Mouse (Mus musculus): ENCODE measurements at regions not wholly inside any gene's neighbourhood (a gene's known extent, or its start where the extent isn't known, plus 50 kb on each side); places are given as distances from the start of the nearest gene placed in this dataset.

- no peak for ATAC-seq
- Histone ChIP-seq H3K27me3 (replicated peaks) (no peaks in the 10 kb centered on the region), H3K4me1 (no peaks in the 10 kb centered on the region), H3K4me3 (no peak overlapping the region), H3K9ac (no peak overlapping the region), H3K4me2 (no peak overlapping the region), H3K9me3 (replicated peaks) (no peaks in the 10 kb centered on the region), H3K36me3 (no peaks in the 10 kb centered on the region), H3K27ac (no peak overlapping the region)
- WGBS (ENCODE audit: insufficient replicate concordance), result 65% methylated on average over 7 of the region's 7 CpGs
Observed at GRCm38 (mm10) chr13:25494492-25495034, 224.3 kb upstream of the Nrsn1 start.

- WGBS (ENCODE audit: insufficient replicate concordance), result 67% methylated on average over 4 of the region's 4 CpGs
- H3K27ac ChIP-seq, result no peak overlapping the region
Observed at GRCm38 (mm10) chr13:25490036-25490435, 219.7 kb upstream of the Nrsn1 start.

GRCm38 (mm10) chr13:25483309-25483708, 213.0 kb upstream of the Nrsn1 start:
- Histone ChIP-seq H3K9ac (no peak overlapping the region), H3K4me2 (no peak overlapping the region), H3K9me3 (replicated peaks) (no peaks in the 10 kb centered on the region), H3K4me1 (no peaks in the 10 kb centered on the region), H3K4me3 (no peak overlapping the region), H3K36me3 (no peaks in the 10 kb centered on the region), H3K27ac (no peak overlapping the region), H3K27me3 (replicated peaks) (no peaks in the 10 kb centered on the region)
- 65% methylated on average over 1 of the region's 1 CpGs for WGBS (ENCODE audit: insufficient replicate concordance)
- ATAC-seq, result no peak

More at GRCm38 (mm10) chr13:25490036-25490435, 219.7 kb upstream of the Nrsn1 start:
- Histone ChIP-seq H3K27me3 (replicated peaks) (no peaks in the 10 kb centered on the region), H3K4me2 (no peak overlapping the region), H3K4me1 (no peaks in the 10 kb centered on the region), H3K9me3 (replicated peaks) (no peaks in the 10 kb centered on the region), H3K36me3 (no peaks in the 10 kb centered on the region), H3K4me3 (no peak overlapping the region), H3K9ac (no peak overlapping the region)
- no peak for ATAC-seq

GRCm38 (mm10) chr13:25451917-25452316, 181.6 kb upstream of the Nrsn1 start:
- WGBS (ENCODE audit: insufficient replicate concordance), result 73% methylated on average over 9 of the region's 9 CpGs
- no peaks in the 10 kb centered on the region for H3K36me3 ChIP-seq
- no peak for ATAC-seq
- H3K27me3 ChIP-seq (replicated peaks), result no peaks in the 10 kb centered on the region
- no peaks in the 10 kb centered on the region for H3K4me1 ChIP-seq
- no peak overlapping the region for H3K4me3 ChIP-seq
- H3K4me2 ChIP-seq, result no peak overlapping the region
- no peaks in the 10 kb centered on the region for H3K9me3 ChIP-seq (replicated peaks)
- no peak overlapping the region for H3K27ac ChIP-seq
- no peak overlapping the region for H3K9ac ChIP-seq

- H3K4me3 ChIP-seq, result no peak overlapping the region
- no peak overlapping the region for H3K27ac ChIP-seq
- no peaks in the 10 kb centered on the region for H3K36me3 ChIP-seq
- H3K9me3 ChIP-seq (replicated peaks), result no peaks in the 10 kb centered on the region
- no peaks in the 10 kb centered on the region for H3K27me3 ChIP-seq (replicated peaks)
- H3K9ac ChIP-seq, result no peak overlapping the region
- ATAC-seq, result no peak
- WGBS (ENCODE audit: insufficient replicate concordance), result 52% methylated on average over 13 of the region's 13 CpGs
- no peaks in the 10 kb centered on the region for H3K4me1 ChIP-seq
- H3K4me2 ChIP-seq, result no peak overlapping the region
Observed at GRCm38 (mm10) chr13:25451357-25451861, 181.1 kb upstream of the Nrsn1 start.

- no peaks in the 10 kb centered on the region for H3K9me3 ChIP-seq (replicated peaks)
- 55% methylated on average over 6 of the region's 6 CpGs for WGBS (ENCODE audit: insufficient replicate concordance)
- H3K27me3 ChIP-seq (replicated peaks), result no peaks in the 10 kb centered on the region
- H3K4me3 ChIP-seq, result no peak overlapping the region
- no peak for ATAC-seq
- H3K9ac ChIP-seq, result no peak overlapping the region
- H3K4me1 ChIP-seq, result no peaks in the 10 kb centered on the region
- no peak overlapping the region for H3K27ac ChIP-seq
- H3K4me2 ChIP-seq, result no peak overlapping the region
- no peaks in the 10 kb centered on the region for H3K36me3 ChIP-seq
Observed at GRCm38 (mm10) chr13:25429701-25430418, 159.6 kb upstream of the Nrsn1 start.

GRCm38 (mm10) chr13:25403182-25403795, 133.0 kb upstream of the Nrsn1 start:
- H3K4me1 ChIP-seq, result no peaks in the 10 kb centered on the region
- H3K27me3 ChIP-seq (replicated peaks), result no peaks in the 10 kb centered on the region
- ATAC-seq, result no peak
- no peak overlapping the region for H3K4me2 ChIP-seq
- no peaks in the 10 kb centered on the region for H3K36me3 ChIP-seq
- no peaks in the 10 kb centered on the region for H3K9me3 ChIP-seq (replicated peaks)
- no peak overlapping the region for H3K27ac ChIP-seq
- no peak overlapping the region for H3K4me3 ChIP-seq
- WGBS (ENCODE audit: insufficient replicate concordance), result 46% methylated on average over 3 of the region's 3 CpGs
- no peak overlapping the region for H3K9ac ChIP-seq

- Histone ChIP-seq H3K9me3 (replicated peaks) (no peaks in the 10 kb centered on the region), H3K4me1 (no peaks in the 10 kb centered on the region)
- ATAC-seq, result no peak
Observed at GRCm38 (mm10) chr13:25402691-25403090, 132.4 kb upstream of the Nrsn1 start.

GRCm38 (mm10) chr13:25401936-25402504, 131.7 kb upstream of the Nrsn1 start:
- Histone ChIP-seq H3K4me3 (no peak overlapping the region), H3K4me1 (no peaks in the 10 kb centered on the region), H3K36me3 (no peaks in the 10 kb centered on the region), H3K4me2 (no peak overlapping the region), H3K9me3 (replicated peaks) (no peaks in the 10 kb centered on the region), H3K27ac (no peak overlapping the region), H3K9ac (no peak overlapping the region), H3K27me3 (replicated peaks) (no peaks in the 10 kb centered on the region)
- 59% methylated on average over 9 of the region's 9 CpGs for WGBS (ENCODE audit: insufficient replicate concordance)
- no peak for ATAC-seq

More at GRCm38 (mm10) chr13:25402691-25403090, 132.4 kb upstream of the Nrsn1 start:
- Histone ChIP-seq H3K27me3 (replicated peaks) (no peaks in the 10 kb centered on the region), H3K27ac (no peak overlapping the region), H3K9ac (no peak overlapping the region), H3K4me3 (no peak overlapping the region), H3K36me3 (no peaks in the 10 kb centered on the region), H3K4me2 (no peak overlapping the region)
- 40% methylated on average over 2 of the region's 2 CpGs for WGBS (ENCODE audit: insufficient replicate concordance)

- 64% methylated on average over 5 of the region's 5 CpGs for WGBS (ENCODE audit: insufficient replicate concordance)
- no peak overlapping the region for H3K27ac ChIP-seq
- ATAC-seq, result no peak
Observed at GRCm38 (mm10) chr13:25392770-25393290, 122.5 kb upstream of the Nrsn1 start.

GRCm38 (mm10) chr13:25362627-25362967, 92.3 kb upstream of the Nrsn1 start:
- H3K4me1 ChIP-seq, result no peaks in the 10 kb centered on the region
- H3K9ac ChIP-seq, result no peak overlapping the region
- no peak for ATAC-seq
- H3K4me2 ChIP-seq, result no peak overlapping the region
- no peaks in the 10 kb centered on the region for H3K36me3 ChIP-seq
- no peaks in the 10 kb centered on the region for H3K9me3 ChIP-seq (replicated peaks)
- WGBS (ENCODE audit: insufficient replicate concordance), result 42% methylated on average over 4 of the region's 4 CpGs
- no peak overlapping the region for H3K4me3 ChIP-seq
- no peak overlapping the region for H3K27ac ChIP-seq
- H3K27me3 ChIP-seq (replicated peaks), result no peaks in the 10 kb centered on the region

More at GRCm38 (mm10) chr13:25392770-25393290, 122.5 kb upstream of the Nrsn1 start:
- Histone ChIP-seq H3K36me3 (no peaks in the 10 kb centered on the region), H3K9ac (no peak overlapping the region), H3K4me3 (no peak overlapping the region), H3K4me2 (no peak overlapping the region), H3K27me3 (replicated peaks) (no peaks in the 10 kb centered on the region), H3K9me3 (replicated peaks) (no peaks in the 10 kb centered on the region), H3K4me1 (no peaks in the 10 kb centered on the region)
